Mouse (Mus musculus) heart, embryonic 14.5 days (tissue): ENCODE data around the gene Tbx3. TPM values are rescaled to one million over a fixed set of nuclear protein-coding genes. Genes with fewer than 3 reads are reported as not detected.

Experiments used
- ATAC-seq: fragments of 200-750 bp; cut with Nextera tagmentation; 2 replicates; pipeline ENCODE4 v1.8.0; 2017; ENCODE audit warnings: low read depth, moderate TSS enrichment; ENCODE audit not compliant: insufficient number of reproducible peaks, insufficient read depth, low FRiP score
- H3K27ac ChIP-seq, 2 experiments: fragments of 200-500 bp in 1 of 2; fragments of 300-500 bp in 1 of 2; sonication (generic) in 1 of 2; replicated peaks in 1 of 2; 2 replicates each; pipeline ENCODE4 v1.5.1; 2012 to 2014; ENCODE audit warnings: low read depth in 2 of 2, low read length in 2 of 2, control low read depth in 1 of 2, mild to moderate bottlenecking in 1 of 2, mixed read lengths in 1 of 2; ENCODE audit not compliant: control insufficient read depth in 1 of 2, insufficient read depth in 1 of 2
- H3K27me3 ChIP-seq: fragments of 300-500 bp; sonication (generic); 2 replicates; pipeline ENCODE4 v1.6.1; 2014; ENCODE audit warnings: mild to moderate bottlenecking, low read length, control low read depth; ENCODE audit not compliant: control insufficient read depth, insufficient read depth
- H3K36me3 ChIP-seq: fragments of 300-500 bp; sonication (generic); 2 replicates; pipeline ENCODE4 v1.6.1; 2014; ENCODE audit warnings: mild to moderate bottlenecking, control low read depth, low read length, mixed read lengths; ENCODE audit not compliant: control insufficient read depth, insufficient read depth
- H3K4me1 ChIP-seq, 2 experiments: fragments of 200-500 bp in 1 of 2; fragments of 300-500 bp in 1 of 2; sonication (generic) in 1 of 2; 2 replicates each; pipeline ENCODE4 v1.6.1; 2012 to 2014; ENCODE audit warnings: low read length in 2 of 2, control low read depth in 1 of 2, mixed read lengths in 1 of 2; ENCODE audit not compliant: control insufficient read depth in 2 of 2, insufficient read depth in 2 of 2
- H3K4me2 ChIP-seq: fragments of 300-500 bp; sonication (generic); 2 replicates; pipeline ENCODE4 v1.6.1; 2014; ENCODE audit warnings: mild to moderate bottlenecking, low read length
- H3K4me3 ChIP-seq, 2 experiments: fragments of 200-500 bp in 1 of 2; fragments of 300-500 bp in 1 of 2; sonication (generic) in 1 of 2; 2 replicates each; pipeline ENCODE4 v1.5.1; 2012 to 2014; ENCODE audit warnings: low read length in 2 of 2, mild to moderate bottlenecking in 2 of 2, control low read depth in 1 of 2, low read depth in 1 of 2, moderate library complexity in 1 of 2; ENCODE audit not compliant: control insufficient read depth in 1 of 2, insufficient read depth in 1 of 2
- H3K9ac ChIP-seq: fragments of 300-500 bp; sonication (generic); 2 replicates; pipeline ENCODE4 v1.6.1; 2014; ENCODE audit warnings: mild to moderate bottlenecking, low read length
- H3K9me3 ChIP-seq: fragments of 300-500 bp; sonication (generic); 2 replicates; pipeline ENCODE4 v1.6.1; 2016; ENCODE audit warnings: low read length, control low read depth; ENCODE audit not compliant: control insufficient read depth
- WGBS: fragments of 180-500 bp; shearing (Covaris S2); extraction: QIAGEN DNeasy Blood & Tissue Kit; methylation state at CpG from one replicate; pipeline ENCODE4 v1.1.7; 2014; 5-methylcytosine and 5-hydroxymethylcytosine counted together
- polyA plus RNA-seq: library from polyadenylated mRNA; unstranded; fragments of >200 nt; fragmentation: Nextera tagmentation; extraction: Ambion mirVana; gene quantifications from 2 replicates; pipeline ENCODE4 v1.2.1, GENCODE M21; 2014

The Tbx3 gene
- polyA plus RNA-seq: 6.0 and 7.9 TPM in 2 replicates

GRCm38 (mm10) chr5:119670566-119671108 is at the start of gene Tbx3:
TSS of gene Tbx3 (plus strand) at chr5:119670669.
- H3K4me3 ChIP-seq: peak within 1 kb of the TSS; percentile 45 to 55
- H3K36me3 ChIP-seq: no peaks in the 10 kb centered on the region
- H3K27me3 ChIP-seq: peaks cover 69% of the 10 kb centered on the region
- peak within 1 kb of the TSS; percentile 91 for H3K4me2 ChIP-seq
- no peaks in the 10 kb centered on the region for H3K9me3 ChIP-seq
- H3K4me1 ChIP-seq: peaks cover 17 to 21% of the 10 kb centered on the region in 2 experiments
- peak; percentile 92 for ATAC-seq
- under 1% methylated on average over 43 of the region's 43 CpGs for WGBS
- peak within 1 kb of the TSS; percentile 73 for H3K9ac ChIP-seq
- H3K27ac ChIP-seq: peak within 1 kb of the TSS; percentile 76 to 81

DNA sequence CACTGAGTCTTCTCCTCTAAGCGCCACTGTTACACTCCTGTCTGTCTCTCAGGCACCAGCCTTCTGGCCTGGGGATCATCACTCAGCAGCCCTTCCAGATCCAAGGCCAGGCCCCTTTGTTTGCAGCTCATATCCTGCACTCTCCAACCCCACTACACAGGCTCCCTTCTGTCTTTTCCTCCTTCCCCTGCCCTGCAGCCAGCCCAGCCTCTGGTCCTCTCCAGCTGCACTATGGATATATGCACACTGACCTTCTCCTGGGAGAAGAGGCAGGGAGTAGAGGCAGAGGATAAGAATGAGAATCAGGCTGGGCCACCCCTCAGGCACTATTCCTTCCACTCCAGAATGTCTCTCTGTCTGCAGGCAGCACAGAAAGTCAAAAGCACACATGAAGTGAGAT is 48.4 kb upstream of the Tbx3 start:
- no peak overlapping the region for H3K4me2 ChIP-seq
- H3K27me3 ChIP-seq: peaks cover 58% of the 10 kb centered on the region
- H3K9me3 ChIP-seq: no peaks in the 10 kb centered on the region
- H3K9ac ChIP-seq: no peak overlapping the region
- 10% methylated on average over 1 of the region's 1 CpGs for WGBS
- no peak overlapping the region for H3K27ac ChIP-seq
- no peak overlapping the region for H3K4me3 ChIP-seq
- H3K36me3 ChIP-seq: no peaks in the 10 kb centered on the region
- no peak for ATAC-seq
- peaks cover 5 to 11% of the 10 kb centered on the region in 2 experiments; a peak in 3 of 4 replicates for H3K4me1 ChIP-seq

GRCm38 (mm10) chr5:119624554-119624953 is 45.9 kb upstream of the Tbx3 start:
- WGBS: 41% methylated on average over 1 of the region's 1 CpGs
- Histone ChIP-seq H3K4me1 (peaks cover 5 to 12% of the 10 kb centered on the region in 2 experiments; a peak in 3 of 4 replicates), H3K27me3 (peaks cover 75% of the 10 kb centered on the region), H3K9me3 (no peaks in the 10 kb centered on the region), H3K9ac (no peak overlapping the region), H3K4me3 (no peak overlapping the region), H3K36me3 (no peaks in the 10 kb centered on the region), H3K27ac (no peak overlapping the region), H3K4me2 (no peak overlapping the region)
- ATAC-seq: no peak

DNA sequence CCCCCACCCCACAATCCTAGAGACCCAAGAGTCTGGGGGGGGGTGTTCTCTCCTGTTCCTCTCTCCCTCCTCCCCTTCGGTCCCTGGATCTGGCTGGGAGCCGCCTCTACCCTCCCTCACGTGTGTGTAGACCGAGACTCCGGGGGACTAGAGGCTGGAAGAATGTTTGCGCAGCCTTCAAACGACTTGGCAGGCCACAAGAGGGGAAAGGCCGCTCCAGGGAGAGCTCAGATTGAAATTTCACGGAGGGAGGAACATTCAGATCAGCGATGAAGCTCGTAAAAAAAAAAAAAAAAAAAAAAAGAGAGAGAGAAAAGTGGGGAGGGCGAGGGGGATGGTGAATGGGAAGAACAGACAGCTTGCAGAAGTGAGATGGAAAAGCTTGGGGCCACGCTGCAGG is 44.9 kb upstream of the Tbx3 start:
- no peak for ATAC-seq
- Histone ChIP-seq H3K4me1 (peaks cover 5 to 12% of the 10 kb centered on the region in 2 experiments; a peak in 3 of 4 replicates), H3K9me3 (no peaks in the 10 kb centered on the region), H3K27me3 (peaks cover 78% of the 10 kb centered on the region), H3K4me3 (no peak overlapping the region), H3K27ac (no peak overlapping the region), H3K4me2 (no peak overlapping the region), H3K36me3 (no peaks in the 10 kb centered on the region), H3K9ac (no peak overlapping the region)
- WGBS: 3% methylated on average over 13 of the region's 13 CpGs

- Histone ChIP-seq H3K4me2 (no peak overlapping the region), H3K4me1 (peaks cover 5 to 12% of the 10 kb centered on the region in 2 experiments; a peak in 3 of 4 replicates), H3K27ac (no peak overlapping the region), H3K36me3 (no peaks in the 10 kb centered on the region), H3K9ac (no peak overlapping the region), H3K4me3 (no peak overlapping the region), H3K27me3 (peaks cover 77% of the 10 kb centered on the region), H3K9me3 (no peaks in the 10 kb centered on the region)
- no peak for ATAC-seq
- WGBS: 12% methylated on average over 9 of the region's 9 CpGs
These were observed 44.3 kb upstream of the Tbx3 start for GRCm38 (mm10) chr5:119626154-119626553.

DNA sequence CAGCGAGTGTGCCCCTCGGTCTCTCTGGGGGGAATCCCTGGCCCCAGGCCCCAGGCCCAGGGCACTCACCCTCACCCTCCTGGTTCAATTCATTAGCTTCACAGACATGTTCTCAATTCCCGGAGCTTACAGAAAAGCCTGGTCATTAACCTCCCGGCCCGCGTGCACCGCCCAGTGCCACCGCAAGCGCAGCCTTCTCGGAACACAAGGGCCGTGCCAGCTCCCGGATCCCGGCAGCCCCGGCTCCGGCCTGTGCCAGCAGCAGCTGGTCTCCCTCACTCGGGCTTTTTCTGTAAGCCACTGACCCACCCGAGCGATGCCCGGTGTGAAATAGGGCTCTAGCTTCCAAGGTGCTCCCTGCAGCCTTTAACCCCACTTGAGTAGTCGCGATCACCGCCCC is 43.8 kb upstream of the Tbx3 start:
- no peak for ATAC-seq
- H3K9ac ChIP-seq: no peak overlapping the region
- no peak overlapping the region for H3K27ac ChIP-seq
- H3K4me1 ChIP-seq: peaks cover 5 to 12% of the 10 kb centered on the region in 2 experiments; a peak in 3 of 4 replicates
- H3K36me3 ChIP-seq: no peaks in the 10 kb centered on the region
- peaks cover 77% of the 10 kb centered on the region for H3K27me3 ChIP-seq
- no peaks in the 10 kb centered on the region for H3K9me3 ChIP-seq
- 5% methylated on average over 22 of the region's 22 CpGs for WGBS
- H3K4me2 ChIP-seq: peak overlapping the region; percentile 44
- H3K4me3 ChIP-seq: peak overlapping the region in 1 of 2 experiments; percentile 22; a peak in 3 of 4 replicates

DNA sequence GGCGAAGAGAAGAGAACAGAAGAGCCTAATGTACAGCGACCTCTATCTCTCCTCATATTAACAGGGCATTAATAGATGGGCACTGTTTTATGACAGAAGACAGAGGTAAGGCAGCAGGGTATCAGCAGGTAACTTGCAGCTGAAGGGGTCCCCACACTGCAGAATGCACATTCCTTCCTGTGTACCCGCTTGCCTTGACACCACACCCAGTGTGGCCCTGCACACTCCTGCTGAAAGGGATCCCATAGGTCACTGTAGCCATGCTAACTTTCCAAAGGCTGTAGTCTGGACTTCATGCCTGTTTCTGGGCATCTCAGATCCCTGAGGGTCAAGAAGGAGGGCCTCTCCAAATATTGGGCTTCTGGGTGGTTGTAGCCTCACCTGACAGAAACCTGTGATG is 42.4 kb upstream of the Tbx3 start:
- Histone ChIP-seq H3K36me3 (no peaks in the 10 kb centered on the region), H3K4me2 (no peak overlapping the region), H3K27me3 (peaks cover 84% of the 10 kb centered on the region), H3K27ac (no peak overlapping the region), H3K4me1 (peaks cover 6 to 9% of the 10 kb centered on the region in 2 experiments; a peak in 3 of 4 replicates), H3K4me3 (no peak overlapping the region), H3K9me3 (no peaks in the 10 kb centered on the region), H3K9ac (no peak overlapping the region)
- ATAC-seq: no peak
- 84% methylated on average over 3 of the region's 3 CpGs for WGBS
